Mouse (Mus musculus) liver, adult 2 months (tissue): ENCODE data around the gene Ina.

ENCODE experiments used
- CTCF ChIP-seq: fragments of 200-500 bp; IDR thresholded peaks from 2 replicates; pipeline ENCODE4 v1.5.1; 2011; ENCODE audit warnings: low read depth, low read length, control low read depth
- POLR2A ChIP-seq: fragments of 200-500 bp; IDR thresholded peaks from 2 replicates; pipeline ENCODE4 v1.6.1; 2011; ENCODE audit warnings: low read length, control low read depth; ENCODE audit not compliant: insufficient read depth; ENCODE audit errors: extremely low read depth

DNA sequence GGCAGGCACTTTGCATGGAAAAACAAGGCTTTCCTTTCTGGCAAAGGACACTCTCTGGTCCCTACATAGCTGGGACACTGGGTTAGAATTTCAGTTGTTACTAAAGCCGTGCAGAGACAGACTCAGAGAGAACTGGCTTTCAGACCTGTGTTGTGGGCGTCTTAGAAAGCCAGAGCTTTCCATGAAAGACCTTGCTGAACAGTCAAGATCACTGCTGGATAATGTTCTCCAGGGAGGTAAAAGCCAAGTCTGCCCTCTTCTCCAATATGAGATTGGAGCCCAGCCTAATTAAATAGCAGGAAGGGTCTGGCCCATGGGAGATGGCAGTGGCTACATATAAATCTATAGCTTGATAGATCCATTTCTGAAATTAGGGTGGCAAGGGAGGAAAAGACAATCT is 3.8 kb downstream of the Ina start:
- TF ChIP-seq POLR2A (no peak), CTCF (no peak)
